Mouse (Mus musculus): ENCODE results near the gene Anks4b.
A peak's percentile ranks its signal among the peaks of the same experiment; 100 is the strongest.

Anks4b gene

DNA sequence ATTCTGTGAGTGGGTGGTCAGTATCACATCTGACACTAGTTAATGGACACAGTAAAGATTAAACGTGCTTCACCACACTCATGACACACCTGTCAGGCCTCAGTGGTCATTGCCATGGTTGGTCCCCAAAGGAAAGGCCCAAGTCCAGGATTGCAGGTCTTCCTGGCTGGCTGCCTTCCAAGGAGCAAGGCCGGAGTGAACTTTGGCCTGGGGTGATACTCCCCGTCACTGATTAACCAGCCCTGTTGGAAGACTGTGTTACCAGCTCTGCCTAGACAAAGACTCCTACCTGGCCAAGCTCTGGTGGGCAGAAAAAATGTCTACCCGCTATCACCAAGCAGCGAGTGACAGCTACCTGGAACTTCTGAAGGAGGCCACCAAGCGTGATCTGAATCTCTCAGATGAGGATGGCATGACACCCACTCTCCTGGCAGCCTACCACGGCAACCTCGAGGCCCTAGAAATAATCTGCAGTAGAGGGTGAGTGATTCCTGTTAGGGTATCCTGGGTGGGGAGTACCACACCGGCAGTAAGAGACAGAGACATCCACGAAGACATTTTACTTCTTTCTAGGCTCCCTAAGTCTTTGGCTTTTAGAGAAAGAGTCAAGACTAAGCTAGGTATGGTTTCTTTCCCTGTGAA, at the start of gene Anks4b:
TSS of gene Anks4b (plus strand) at position 256 of the 642 bp plus-strand sequence.
- DNase-seq (ENCODE audit: low read depth), result no peak

- DNase-seq (ENCODE audit: low read depth), result peak; percentile 33
These were observed 48.8 kb upstream of the Anks4b start for GRCm38 (mm10) chr7:120124844-120125243.

DNA sequence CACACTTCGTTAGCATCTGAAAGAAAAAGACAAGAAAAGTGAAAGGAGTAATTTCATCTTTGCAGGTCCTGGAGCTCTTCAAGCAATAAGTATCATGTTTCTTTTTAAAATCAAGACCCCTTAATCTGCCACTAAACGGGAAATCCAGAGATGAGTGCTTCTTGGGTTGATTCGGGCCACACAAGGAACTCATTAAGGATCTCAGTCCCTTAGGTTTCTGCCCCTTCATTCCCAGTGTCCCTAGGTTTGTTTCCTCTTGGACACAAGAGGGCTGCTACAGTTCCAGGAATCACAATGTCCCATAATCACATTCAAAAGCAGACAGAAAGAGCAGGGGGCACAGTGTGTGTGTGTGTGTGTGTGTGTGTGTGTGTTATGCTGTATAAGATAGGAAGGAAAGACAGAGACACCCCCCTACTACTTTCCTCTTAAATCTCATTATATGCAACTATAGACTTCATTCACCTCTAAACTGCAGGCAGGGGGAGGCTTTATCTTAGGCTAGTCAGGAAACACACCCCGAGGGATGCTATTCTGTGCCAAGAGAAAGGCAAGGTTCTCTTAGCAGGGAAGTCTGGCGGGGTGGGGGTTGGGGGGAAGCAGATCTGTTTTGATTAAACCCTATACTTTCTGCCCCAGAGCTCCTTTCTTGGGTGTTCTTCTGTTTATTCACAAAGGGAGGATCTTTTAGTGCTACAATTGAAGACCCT, 46.5 kb upstream of the Anks4b start:
- DNase-seq (ENCODE audit: low read depth), result no peak

- DNase-seq (ENCODE audit: low read depth), result no peak
These were observed 46.0 kb upstream of the Anks4b start for GRCm38 (mm10) chr7:120127686-120128059.

DNA sequence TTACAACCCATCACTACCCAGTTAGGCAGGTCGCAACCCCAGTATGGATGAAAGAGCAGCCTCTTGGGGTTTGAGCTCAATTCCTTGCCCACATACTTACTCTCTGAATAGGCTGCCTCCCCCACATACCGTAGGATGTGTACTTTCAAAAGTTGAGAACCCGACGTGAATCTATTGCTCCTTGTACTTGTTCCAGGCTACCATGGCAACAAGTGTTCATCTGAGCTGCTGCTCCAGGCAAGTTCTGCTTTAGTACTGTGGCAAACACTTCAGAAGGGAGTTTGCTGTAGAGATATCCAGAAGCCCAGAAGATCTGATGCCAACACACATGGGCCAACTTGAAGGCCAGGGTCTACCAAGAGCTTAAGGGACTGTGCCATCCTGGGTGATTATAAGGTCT, 44.7 kb upstream of the Anks4b start:
- DNase-seq (ENCODE audit: low read depth), result no peak

DNA sequence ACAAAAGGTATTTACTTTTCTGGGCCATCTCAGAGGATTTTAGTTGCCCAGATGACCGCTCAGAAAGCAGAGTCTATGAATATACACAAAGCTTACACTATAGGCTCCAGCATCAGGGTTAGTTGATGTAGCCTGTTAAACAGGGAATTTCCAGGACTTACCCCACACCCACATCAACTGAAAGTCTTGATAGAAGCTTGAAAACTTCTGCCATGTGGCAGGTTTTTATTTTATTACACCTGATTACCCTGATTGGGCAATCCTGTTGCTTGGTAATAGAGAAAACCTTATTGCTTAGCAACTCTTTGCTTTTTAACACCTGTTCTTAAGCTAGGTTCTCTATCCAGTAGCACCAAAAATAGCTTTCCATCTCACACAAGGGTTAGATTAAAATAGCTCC, 30.9 kb upstream of the Anks4b start:
- DNase-seq (ENCODE audit: low read depth), result no peak

- no peak for DNase-seq (ENCODE audit: low read depth)
These were observed 28.5 kb upstream of the Anks4b start, which contains the start of gene Zp2 for GRCm38 (mm10) chr7:120145191-120145590. Gene Zp2 (minus strand): TSS chr7:120145291.

- no peak for DNase-seq (ENCODE audit: low read depth)
These were observed 23.4 kb upstream of the Anks4b start for GRCm38 (mm10) chr7:120150257-120150656.

GRCm38 (mm10) chr7:120150898-120151297, 22.8 kb upstream of the Anks4b start:
- no peak for DNase-seq (ENCODE audit: low read depth)

DNA sequence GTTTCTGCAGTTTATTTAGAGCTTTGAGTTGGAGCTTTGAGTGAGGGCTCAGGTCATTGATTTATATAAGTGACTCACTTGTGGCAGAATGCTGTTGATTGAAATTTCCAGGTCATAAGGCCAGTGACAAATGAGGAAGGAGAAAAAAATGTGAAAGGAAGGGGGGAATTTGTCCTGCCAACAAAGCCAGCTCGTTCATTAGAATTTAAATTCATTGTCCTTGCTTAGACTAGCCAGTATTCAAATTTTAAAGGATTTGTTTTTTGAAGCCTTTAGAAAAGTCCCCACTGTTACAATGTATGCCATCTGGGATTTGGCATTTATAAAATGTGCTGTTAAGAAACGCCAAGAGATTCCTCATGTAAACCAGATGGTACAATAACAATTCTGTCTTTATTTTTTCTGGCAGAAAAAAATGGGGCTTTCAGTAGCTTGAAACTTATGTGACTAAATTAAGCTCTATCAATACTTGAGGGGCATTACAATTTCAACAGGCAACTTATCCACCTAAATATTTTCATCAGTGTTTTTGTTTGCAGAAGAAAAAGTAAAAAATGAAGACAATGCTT, 16.7 kb upstream of the Anks4b start:
- no peak for DNase-seq (ENCODE audit: low read depth)

- DNase-seq (ENCODE audit: low read depth), result no peak
These were observed 16.0 kb upstream of the Anks4b start for GRCm38 (mm10) chr7:120157575-120158061.

- no peak for DNase-seq (ENCODE audit: low read depth)
These were observed 15.5 kb upstream of the Anks4b start for GRCm38 (mm10) chr7:120158121-120158613.

DNA sequence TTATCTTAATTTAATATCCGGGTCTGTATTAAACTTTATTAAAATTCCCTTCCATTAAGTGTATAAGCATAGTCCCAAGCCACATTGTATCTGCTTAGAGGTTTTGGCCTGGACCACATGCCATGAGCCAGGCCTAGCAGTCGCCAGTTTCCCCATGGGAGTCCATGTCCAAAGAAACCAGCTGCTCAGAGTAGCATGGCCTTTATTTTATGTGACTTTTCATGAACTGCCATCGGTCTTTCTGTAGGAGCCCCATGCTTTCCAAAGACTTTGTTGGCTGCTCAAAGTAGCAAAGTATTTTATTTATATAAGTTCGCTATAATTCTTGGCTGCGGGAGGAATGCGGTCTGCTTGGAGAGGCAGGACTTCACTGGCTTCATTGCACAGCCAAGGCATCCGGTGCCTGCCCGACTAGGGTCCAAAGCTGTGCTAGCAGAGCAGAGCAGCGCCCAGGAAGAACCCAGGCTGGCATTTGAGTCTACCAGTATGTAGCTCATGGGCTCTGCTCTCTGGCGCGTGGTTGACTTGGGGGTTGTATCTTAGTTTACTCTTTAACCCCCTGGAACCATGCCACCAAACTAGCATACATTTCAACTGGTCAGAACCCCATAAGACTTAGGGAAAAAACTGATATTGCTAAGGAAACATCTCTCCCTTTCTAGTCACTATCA, 9.9 kb upstream of the Anks4b start:
- no peak for DNase-seq (ENCODE audit: low read depth)

DNA sequence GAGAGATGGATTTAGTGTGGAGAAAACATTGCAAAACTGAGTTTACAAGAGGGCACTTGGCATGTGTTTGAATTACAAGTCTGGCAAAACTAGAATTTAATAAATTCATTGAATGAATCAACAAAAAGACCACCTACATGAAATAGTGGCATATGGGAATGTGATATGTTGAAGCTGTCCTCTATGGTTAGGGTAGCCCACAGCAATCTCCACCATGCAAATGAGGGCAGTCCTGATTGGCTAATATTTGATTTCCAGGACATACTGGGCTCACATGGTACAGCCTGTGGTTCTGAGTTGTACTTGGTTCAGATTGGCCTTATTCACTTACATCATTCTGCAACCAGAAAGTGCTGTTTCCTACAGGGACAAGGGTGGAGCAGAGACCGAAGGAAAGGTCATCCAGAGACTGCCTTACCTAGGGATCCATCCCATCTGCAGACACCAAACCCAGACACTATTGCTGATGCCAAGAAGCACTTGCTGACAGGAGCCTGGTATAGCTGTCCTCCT, 1.4 kb upstream of the Anks4b start:
- no peak for DNase-seq (ENCODE audit: low read depth)

- DNase-seq (ENCODE audit: low read depth), result no peak
These were observed 1.3 kb downstream of the Anks4b start for GRCm38 (mm10) chr7:120174723-120175504.

DNA sequence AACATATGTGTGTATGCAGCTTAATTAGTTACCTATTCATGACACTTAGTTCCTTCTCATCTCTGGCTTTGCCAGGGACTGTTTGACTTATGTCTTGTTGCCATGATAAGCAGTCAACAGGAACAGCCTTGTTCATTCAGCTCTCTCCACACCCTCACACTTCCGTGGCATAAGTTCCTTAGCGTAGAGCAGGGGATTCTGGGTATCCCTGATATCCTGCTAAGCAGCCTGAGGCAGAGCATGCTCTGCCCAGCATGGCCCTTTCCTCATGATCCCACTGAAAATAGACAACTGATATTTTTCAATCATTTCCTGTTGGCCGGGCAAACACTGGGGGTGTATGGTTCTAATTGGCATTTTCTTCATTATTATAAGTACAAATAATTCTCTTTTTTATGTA, 4.0 kb downstream of the Anks4b start:
- DNase-seq (ENCODE audit: low read depth), result no peak

GRCm38 (mm10) chr7:120178935-120179334, 5.3 kb downstream of the Anks4b start:
- DNase-seq (ENCODE audit: low read depth), result no peak

- no peak for DNase-seq (ENCODE audit: low read depth)
These were observed 6.9 kb downstream of the Anks4b start for GRCm38 (mm10) chr7:120180547-120180946.

GRCm38 (mm10) chr7:120181401-120182230, 8.0 kb downstream of the Anks4b start:
- no peak for DNase-seq (ENCODE audit: low read depth)

- no peak for DNase-seq (ENCODE audit: low read depth)
These were observed 9.2 kb downstream of the Anks4b start for GRCm38 (mm10) chr7:120182891-120183290.

DNA sequence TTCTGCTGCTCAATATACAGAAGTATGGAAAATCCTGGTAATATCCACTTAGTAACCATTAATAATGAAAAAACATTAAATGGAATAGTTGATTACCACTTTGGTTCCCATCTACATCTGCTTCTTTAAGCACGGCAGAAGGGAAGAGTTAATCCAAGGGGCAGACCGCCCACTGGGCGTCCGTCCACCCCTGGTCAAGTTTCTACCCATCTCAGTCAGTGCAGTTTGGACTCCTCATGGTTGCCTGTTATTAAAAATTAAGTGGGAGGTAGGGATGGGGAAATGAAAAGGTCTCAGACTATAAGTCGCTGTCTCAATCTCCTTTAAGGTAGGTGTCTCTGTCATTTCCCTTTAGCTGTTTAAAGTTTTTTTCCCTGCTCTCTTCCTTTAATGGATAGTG, 15.3 kb downstream of the Anks4b start:
- DNase-seq (ENCODE audit: low read depth), result no peak

Data from naive thymus-derived CD4-positive, alpha-beta T cell, adult 2 months (primary cell).